Mouse (Mus musculus) lung, postnatal 36 days (tissue): ENCODE measurements at regions not wholly inside any gene's neighbourhood (a gene's known extent, or its start where the extent isn't known, plus 50 kb on each side); places are given as distances from the start of the nearest gene placed in this dataset.

ENCODE experiments used
- DNase-seq: peaks from one replicate; pipeline ENCODE4 v3.0.0; 2022; ENCODE audit warnings: mixed read lengths

DNA sequence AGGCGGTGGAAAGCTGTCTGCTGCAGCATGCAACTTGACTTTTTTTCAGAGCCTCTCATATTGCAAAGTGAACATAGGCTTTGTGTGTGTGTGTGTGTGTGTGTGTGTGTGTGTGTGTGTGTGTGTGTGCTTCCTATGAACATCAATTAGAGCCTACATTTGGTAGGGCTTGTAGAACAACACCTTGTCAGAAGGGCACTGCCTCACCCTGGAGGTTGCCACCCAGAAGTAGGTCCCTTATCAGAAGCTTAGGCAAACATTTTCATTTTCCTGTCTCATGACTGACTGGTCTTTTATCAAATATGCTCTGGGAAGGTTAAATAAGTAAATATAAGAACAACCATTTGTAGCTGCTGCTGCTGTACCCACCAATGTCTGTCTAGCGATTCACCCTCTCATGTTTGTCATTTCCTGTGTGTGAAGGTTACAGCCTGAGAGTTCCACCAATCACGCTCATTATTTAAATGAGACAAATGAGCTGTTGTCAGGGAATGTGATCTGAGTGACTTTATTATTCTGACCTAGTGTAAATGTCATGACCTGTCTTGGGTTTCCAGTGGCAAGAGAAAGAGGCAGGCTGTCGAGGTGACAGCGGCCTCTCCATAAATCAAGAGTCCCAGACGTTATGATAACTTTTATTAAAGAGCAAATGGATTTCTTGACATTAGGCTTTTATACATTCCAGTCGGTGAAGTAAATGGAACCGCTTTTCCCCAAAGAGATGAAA is 310.1 kb downstream of the Irx1 start:
- no peak for DNase-seq

DNA sequence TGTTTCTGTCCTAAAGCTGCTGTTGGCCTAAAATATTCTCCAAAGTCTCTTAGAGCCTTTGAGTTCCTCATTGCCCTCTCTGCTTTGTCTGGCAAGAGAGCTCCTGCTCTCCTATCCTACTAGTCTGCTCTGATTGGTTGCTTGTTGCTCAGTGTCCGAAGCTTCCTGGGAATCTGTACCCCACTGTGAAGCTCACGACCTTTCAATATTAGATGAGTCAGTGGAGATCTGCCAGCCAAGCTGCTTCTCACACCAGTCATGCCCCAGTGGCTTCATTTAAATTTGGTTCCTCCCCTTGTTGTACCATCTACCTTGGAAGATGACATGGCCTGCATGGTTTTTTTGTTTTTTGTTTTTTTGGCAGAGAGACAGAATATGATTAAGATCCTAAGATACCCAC is 313.6 kb downstream of the Irx1 start:
- DNase-seq: no peak

DNA sequence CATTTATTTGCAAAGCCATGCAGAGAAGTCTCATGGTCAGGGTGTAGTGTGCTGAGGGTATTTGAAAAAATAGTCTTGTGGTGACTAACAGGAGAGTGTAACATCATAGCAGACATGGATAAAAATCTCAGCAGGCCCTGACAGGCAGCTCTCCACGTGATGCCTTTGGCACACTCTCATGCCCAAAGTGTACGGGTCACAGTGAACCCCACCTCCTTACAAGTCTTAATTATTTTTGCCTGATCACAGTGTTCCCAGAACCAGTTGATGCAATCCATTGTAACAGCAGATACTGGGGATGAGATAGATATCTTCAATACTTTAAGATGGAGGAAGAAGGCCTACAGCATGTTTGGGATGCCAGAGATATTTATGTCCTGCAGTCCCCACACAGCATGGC is 314.5 kb downstream of the Irx1 start:
- DNase-seq: no peak

DNA sequence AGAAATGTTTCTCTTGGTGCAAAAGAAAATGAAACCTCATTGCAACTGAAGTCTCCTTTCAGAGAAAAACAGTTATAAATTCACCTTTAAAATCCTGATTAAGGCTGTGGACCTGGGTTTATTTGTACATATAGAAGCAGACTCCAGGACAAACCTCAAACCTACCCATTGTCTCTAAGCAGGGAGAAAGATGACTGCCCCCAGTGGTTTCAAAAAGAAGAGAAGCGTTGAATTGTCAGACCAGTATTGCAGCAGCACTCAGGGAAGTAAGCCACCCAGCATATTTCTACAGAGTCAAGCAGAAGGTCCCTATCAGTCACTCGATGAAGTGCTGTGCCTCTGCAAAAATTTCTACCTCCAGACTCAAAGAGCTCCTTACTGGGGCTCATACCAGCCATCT is 332.1 kb downstream of the Irx1 start:
- no peak for DNase-seq

DNA sequence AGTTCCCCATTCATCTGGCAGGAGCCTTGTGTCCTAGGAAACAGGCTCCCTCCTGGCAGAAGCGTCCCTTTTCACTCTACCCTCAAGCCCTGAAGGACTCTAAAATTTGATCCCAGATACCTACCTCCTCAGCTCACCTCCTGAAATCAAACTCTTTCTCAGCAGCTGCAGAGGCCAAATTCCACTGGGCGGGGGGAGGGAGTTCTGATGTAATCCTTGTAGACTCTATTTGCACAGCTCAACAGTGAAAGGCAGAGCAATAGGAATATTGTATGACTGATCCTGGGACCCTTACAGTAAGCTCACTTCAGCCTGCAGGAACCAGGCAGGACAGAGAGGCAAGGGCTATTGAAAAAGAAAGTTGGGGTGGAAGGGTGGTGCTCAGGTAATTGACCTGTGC is 346.3 kb downstream of the Irx1 start:
- no peak for DNase-seq

DNA sequence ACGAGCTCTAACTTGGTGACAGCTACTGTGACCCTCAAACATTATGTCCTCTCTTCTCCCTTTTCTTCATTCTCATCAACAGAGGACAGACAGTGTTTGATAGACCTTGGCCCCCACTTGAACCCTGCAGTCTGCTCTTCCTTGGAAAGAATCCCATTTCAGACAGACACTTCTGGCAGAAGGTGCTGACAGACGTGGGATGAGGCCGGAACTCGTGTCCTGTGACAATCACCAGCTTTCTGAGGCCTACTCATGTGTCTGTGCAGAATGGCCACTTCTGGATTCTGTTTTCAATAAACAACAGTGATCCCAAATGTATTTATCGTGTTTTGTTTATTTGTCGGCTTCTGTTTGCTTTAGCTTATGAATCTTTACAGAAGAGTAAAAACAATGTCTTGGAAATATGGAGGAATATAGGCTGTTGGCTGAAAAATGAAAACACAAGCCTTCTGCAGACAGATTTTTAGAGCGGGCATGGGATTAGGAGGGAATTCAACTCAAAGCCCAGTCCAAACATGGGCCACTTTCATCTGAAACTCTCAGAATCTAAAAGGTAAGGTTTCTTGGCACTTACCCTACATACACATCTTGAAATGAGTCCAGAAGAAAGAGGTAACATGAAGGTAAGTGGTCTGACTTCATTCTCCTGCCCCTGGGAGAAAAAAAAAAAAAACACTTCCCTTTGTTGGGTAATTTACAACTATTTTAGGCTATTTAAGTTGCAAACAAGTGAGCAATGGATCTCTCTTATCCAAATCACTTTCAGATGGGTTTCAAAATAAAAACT is 350.9 kb downstream of the Irx1 start:
- peak; percentile 25 for DNase-seq

DNA sequence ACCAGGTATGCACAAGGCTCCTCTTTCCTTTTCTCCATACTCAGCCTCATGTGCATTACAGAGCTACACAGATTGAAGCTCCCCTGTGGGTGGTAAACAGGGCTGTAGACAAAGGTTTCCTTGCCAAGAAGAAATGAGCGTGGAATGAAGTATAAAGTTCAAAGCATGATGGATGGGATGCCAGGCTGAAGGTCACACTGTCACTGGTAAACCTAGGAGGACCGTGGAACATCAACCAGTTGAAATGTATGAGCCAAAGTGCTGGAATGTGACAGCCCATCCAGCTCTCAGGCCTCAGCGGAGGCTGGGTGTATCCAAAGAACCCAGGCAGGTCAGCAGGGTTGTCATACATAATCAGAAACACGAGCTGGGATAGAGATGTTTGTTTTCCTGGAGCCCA is 381.0 kb downstream of the Irx1 start:
- no peak for DNase-seq

DNA sequence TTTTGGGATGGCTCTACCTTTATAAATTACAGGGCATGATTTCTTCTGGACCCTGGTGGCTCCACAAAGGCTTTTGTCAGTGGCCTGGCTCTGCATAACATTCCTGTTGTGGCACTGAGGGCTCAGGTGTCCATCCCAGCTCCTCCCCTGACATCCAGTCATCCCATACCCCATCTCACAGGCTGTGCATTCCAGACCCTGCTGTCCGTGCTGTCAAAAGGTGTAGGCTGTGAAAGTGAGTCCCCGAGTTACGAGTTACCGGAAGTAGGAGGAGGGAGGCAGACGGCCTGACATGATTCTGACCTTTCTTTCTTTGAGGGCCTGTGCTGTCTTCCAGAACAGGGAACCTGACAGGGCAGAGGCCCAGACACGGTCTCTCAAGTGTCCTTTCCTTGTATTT is 397.6 kb downstream of the Irx1 start:
- no peak for DNase-seq

DNA sequence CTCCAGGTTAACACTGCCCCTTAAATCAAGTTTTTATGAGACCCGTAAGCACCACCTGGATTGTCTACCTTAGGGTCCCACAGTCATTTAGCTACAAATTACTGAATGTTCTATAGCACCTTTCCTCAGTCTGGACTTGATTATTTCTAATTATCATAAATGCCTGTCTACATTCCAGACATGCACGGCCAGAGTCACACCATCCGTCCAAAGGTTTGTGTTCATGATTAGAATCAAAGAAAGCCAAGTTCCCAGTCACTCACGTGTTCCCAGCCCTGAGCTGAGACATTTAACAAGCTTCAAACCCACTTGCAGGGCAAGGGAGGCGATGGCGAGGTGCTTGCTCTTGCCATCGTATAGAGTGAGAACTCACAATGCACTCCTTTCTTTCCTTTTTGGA is 398.1 kb downstream of the Irx1 start:
- no peak for DNase-seq

DNA sequence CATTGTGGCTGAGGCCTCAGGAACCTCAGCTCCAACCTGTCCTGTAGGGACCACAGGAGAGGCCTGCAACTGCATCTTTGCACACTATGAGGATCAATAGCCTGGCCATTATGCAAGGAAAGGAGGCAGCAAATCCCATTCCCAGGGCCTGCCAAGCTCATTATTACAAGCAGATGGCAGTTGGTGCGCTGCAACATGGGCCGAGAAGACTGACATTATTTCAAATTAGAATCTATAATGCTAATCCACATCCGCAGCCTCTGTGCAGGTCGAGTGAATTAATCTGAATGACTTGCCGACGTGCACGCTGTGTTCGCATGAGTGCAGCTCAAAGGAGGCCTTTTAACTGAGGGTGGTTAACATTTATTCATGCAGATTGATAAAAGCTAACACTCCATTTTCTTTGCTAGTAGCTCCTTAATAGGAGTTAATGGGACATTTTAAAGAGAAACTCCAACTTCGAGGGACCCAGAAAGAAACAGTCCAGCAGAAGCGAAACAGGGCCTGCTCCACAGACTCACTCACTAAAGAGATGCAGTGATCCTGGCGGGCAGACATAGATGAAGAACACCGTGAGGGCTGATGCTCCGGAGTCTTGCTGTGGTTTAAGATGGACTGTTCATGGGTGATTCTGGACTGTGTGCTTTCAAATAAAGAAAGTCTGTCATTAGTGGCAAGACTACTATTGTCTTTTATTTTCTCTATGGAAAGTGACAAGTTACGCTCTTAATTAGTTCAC is 404.9 kb downstream of the Irx1 start:
- no peak for DNase-seq

DNA sequence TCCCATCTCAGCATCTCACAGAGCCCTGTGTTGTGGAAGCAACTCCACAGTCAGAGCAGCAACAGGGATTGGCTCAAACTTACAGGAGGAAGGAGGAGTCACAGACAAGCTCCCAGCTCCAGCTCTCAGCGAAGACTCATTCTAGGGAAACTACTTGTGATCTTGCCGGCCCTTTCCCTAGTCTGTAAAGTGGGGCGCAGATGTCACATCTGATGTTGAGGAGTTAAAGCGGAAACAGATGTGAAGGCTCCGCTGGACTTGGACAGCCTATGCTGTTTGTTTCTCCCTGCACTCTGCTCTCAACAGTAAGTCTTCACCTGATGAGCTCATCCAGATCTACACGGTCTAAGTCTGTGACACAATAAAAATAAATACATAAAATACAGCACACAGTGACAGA is 408.1 kb downstream of the Irx1 start:
- DNase-seq: no peak

DNA sequence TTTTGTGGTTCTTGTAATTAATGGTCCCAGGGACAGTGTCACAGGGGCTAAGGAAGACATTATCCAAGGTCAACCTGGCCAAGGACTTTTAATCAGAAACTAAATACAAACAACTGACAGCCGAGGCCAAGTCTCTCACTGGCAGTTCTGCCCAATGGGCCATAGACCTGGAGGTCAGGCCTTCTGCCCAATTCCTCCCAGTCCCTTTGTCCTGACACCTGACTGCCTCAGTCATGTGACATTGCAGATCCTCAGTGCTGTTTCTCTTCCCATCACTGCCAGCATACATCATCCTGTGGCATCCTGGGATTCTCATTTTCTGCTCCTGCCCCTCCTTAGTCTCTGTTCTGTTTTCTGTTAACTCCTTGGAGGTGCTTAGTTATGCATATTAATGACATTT is 413.4 kb downstream of the Irx1 start:
- DNase-seq: no peak

DNA sequence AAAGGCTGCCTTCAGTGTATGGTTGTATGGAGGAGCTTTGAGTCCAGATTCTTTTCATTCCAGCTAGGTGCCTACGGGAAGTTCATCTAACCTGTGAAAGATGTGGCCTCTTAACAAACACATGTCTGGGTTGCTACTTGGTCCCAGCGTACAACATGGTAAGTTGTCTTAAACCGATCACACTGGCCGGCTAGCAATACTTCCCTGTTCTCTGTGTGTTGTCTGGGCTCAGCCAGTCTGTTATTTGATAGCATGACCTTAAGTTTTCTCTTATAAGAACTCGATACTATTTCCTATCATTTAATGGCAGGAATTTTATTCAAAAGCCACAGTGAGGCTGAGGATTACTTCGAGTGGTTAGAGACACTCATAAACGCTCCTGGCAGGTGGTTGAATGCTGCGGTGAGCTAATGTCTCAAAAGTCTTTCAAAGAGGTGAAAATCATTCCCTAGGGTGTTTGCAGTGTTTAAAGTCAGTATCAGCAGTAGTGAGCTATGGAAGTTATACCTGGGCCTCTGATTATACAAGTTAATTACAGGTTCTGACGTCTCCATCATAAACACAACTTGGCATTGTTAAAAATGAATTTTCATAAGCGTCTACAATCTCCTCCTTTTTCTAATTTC is 414.2 kb downstream of the Irx1 start:
- no peak for DNase-seq

DNA sequence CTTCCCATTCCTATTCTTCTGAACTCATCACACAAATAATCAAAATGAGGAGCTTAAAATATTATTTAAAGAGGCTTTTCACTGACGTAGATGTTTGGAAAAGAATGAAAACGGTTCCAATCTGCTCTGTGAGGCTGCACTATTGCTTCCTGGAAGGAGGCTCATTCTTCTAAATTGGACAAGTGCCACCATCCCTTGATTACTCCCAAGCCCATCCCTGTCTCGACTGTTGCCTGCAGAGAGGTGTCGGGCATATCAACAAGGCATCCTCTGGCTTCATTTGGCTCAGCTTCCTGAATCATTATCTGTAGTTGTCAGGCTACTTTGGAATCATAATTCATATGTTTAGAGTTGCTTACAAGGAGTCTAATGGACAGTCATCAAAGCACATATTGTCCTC is 425.3 kb downstream of the Irx1 start:
- no peak for DNase-seq

DNA sequence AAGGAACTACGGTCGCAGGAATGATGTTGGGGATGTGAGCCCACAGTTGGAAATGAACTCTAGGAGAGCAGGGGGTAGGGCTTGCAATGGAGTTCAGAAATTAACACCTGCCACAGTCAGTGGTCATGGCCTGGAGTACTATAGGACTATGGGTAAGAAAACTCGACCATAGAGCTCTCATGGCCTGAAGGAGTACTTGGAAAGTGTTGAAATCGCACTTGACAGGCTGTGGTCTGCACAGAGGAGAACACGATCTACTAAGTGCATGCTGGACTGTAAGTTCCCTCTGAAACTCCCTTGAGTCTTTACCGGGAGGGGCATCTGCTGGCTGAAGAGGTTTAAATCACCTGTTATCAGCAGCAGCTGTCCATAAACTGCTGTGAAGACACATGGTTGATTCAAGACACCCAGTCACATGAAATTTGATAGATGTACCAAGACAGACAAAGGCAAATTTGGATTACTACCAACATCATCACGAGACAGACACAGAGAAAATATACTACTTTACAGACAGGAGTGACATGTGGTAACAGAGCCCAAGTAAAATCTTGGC is 430.6 kb downstream of the Irx1 start:
- DNase-seq: peak; percentile 81

DNA sequence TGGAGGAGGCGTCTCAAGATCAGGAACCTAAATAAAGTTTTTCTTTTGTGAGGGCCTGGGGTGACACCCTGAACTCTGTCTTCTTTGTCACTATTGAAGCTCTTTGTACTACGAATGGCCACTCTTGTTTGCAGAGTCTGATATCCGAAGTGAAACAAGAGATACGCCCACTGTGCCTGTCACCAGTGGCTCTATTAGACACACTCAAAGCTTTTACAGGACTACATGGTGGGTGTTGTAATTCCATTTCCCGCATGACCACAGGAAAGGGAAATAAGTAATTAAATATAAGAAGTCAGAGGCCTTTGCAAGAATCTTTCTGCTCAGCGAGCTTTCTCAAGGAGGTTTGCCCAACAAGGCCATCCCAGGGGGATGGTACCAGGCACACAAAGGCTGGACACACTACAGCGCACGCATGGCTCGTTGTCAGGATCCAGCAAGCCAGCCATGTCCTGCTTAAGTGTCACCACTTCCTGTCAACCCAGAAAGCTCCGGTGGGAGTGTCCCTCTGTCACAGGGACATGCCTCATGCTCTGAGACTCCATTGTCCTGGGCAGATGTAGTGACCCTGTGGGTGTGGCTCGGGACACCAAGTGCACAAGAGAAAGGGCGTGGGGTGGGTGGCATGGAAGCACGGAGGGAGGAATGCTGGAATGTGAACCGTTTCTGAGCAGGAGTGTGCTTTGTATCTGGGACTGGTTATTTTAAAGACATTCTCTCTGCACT is 434.0 kb downstream of the Irx1 start:
- DNase-seq: no peak

DNA sequence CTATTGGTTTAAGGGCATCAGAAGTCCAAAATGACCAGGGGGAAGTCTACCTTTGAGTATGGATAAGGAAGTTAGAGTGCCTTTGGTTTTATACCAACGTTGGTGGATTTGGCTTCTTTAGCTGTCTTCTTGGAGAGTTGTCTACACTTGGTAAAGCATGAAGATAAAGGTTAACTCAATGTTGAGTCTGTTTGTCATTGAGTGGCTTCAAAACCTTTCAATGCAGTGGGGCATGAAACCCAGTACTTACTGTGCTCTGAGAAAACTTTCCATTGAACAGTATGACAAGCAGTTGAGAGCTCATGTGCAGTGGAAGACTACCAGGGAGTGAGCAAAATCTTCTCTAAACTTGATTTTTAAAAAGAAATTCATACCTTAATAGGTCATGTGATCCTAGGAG is 445.7 kb downstream of the Irx1 start:
- no peak for DNase-seq

DNA sequence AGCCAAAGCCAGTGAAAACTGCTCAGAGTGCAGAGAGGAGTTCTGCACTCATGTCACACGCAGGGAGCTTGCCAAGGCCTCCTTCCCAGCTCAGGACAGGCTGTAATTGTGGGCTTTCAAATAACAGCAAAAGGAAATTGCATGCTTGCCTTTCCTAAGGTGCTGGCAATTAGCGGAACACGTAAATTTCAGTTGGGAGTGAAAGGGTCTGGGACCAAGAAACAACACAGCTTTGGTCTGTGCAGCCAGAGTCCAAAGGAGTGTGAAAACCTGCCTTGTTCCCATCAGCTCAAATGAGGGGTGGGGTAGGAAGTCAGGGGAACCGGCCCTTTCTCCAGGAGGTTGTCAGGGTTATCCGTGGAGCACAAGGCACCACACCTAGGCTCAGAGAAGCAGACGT is 450.3 kb downstream of the Irx1 start:
- DNase-seq: no peak

DNA sequence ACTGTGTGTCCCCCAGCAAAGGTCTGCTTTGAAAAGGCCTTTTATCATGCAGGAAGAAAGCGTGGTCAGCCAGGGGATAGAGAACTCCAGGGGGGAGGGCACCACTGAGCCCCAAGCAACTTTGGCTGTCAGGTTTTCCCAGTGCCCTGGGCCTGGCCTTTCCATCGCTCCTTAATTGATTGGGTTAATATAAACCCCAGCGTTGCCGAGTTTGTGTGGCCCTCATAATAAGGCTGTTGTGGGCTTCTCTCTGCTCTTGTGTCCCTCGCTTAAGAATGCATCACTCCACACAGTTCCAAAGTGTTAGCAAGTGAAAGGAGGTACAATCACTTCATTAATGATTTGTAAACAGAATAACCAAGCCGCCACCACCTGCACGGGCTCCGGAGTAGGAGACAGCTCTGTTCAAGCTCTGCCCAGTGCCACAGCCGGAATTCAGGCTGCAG is 455.5 kb downstream of the Irx1 start:
- DNase-seq: no peak

DNA sequence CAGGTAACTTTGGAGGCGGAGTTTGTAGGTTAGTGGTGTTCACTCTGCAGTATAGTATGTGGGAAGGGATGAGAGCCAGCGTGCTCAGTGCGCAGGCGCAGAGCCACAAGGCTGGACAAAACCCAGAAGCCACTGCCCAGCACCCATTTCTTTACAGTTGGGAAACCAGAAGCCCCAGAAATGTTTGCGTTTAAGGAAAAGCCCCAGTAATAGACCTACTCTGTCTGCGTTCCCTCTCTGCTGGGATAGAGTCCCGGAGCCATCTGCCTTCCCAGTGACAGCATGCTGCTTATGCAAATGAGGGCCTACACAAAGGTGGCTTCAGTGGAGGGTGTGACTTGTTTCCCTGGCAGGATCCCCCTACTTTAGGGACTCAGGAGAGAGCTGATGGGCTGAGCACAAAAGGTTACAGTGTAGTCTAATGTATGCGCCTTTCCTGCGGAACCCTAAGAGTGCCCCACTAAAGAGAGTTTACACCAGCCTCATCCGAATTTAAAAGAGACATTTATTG is 456.0 kb downstream of the Irx1 start:
- peak; percentile 49 for DNase-seq

DNA sequence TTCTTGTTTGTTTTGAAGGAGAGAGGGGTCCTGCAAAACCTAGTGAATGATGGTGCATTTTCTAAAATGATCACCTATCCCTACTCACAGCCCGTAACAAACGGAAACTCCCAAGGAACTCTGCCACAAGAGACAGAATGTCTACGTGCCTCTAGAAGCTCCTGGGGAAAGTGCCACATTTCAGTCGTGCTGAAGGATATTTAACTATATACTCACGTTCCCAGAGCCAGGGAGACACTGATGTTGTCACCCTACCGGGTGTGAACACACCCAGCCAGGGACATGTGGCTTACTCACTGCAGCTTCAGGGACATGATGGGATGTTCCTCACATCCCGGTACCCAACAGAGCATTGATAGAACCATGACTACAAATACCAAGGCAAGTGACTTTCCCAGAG is 456.7 kb downstream of the Irx1 start:
- DNase-seq: no peak

DNA sequence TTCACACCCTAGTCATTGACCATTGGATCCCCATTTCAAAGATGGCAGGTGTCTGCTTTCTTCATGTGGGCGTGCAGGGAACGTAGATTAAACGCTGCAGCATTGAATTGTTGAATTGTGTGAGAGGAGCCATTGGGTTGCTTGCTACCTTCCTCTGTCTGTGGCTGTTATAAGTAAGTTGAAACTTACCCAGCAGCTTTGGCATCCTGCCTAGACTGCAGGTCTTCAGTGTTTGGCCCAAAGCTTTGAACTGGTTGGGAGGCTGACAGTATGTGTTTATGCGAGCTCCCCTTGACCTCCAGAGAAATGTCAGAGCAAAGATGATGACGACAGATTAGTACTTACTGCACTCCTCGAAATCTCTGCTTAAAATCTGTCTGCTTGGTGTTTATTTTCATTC is 473.8 kb downstream of the Irx1 start:
- no peak for DNase-seq
